14 mouse cellular contexts compared by ENCODE assay signal in genomic region chr6:97407914-97408313, GRCm38 (mm10).
"Had no signal": no experiment of that assay in that cellular context is flagged by ENCODE, and none has a peak within 500 bp of the region (broad histone marks: within the 10 kb centered on the region; RNA-seq: fewer than 3 reads in every experiment).

No protein-coding gene starts in this region.

- DNase-seq: lung, adult 18-20 months; lung, embryonic 14.5 days; lung, postnatal 14 days; lung, postnatal 4 days; right cerebral cortex, postnatal 14 days; thymus, postnatal 14 days; thymus, postnatal 36 days had no signal

- H3K9me3 ChIP-seq: liver, embryonic 15.5 days; midbrain, embryonic 10.5 days; midbrain, embryonic 13.5 days; midbrain, embryonic 15.5 days; neural tube, embryonic 12.5 days; stomach, embryonic 15.5 days had no signal

- H3K9ac ChIP-seq: liver, embryonic 15.5 days; lung, embryonic 14.5 days; midbrain, embryonic 13.5 days; midbrain, embryonic 15.5 days; neural tube, embryonic 12.5 days; stomach, embryonic 15.5 days had no signal

- H3K4me1 ChIP-seq: midbrain, embryonic 15.5 days had no signal

- H3K27ac ChIP-seq: liver, embryonic 15.5 days; midbrain, embryonic 10.5 days; midbrain, embryonic 13.5 days; midbrain, embryonic 15.5 days; neural tube, embryonic 12.5 days; stomach, embryonic 15.5 days; stomach, postnatal 0 days had no signal

- H3K27me3 ChIP-seq: liver, embryonic 15.5 days; midbrain, embryonic 13.5 days; midbrain, embryonic 15.5 days; neural tube, embryonic 12.5 days; stomach, embryonic 15.5 days had no signal

- ATAC-seq: midbrain, embryonic 13.5 days; midbrain, embryonic 15.5 days had no signal

- H3K36me3 ChIP-seq: liver, embryonic 15.5 days; midbrain, embryonic 13.5 days; midbrain, embryonic 15.5 days; neural tube, embryonic 12.5 days; stomach, embryonic 15.5 days had no signal

- H3K4me2 ChIP-seq: lung, embryonic 14.5 days; midbrain, embryonic 13.5 days; midbrain, embryonic 15.5 days; neural tube, embryonic 12.5 days; stomach, embryonic 15.5 days had no signal

- H3K4me3 ChIP-seq: liver, embryonic 15.5 days; midbrain, embryonic 10.5 days; midbrain, embryonic 13.5 days; midbrain, embryonic 15.5 days; neural tube, embryonic 12.5 days; stomach, embryonic 15.5 days had no signal
